Mouse (Mus musculus) urinary bladder, postnatal 4 days (tissue): ENCODE data around the gene Plce1.

Source experiments
- DNase-seq, 2 experiments: peaks; one replicate each; pipeline ENCODE4 v3.0.0; 2021 to 2022; ENCODE audit warnings: low spot score in 2 of 2

Plce1 gene

DNA sequence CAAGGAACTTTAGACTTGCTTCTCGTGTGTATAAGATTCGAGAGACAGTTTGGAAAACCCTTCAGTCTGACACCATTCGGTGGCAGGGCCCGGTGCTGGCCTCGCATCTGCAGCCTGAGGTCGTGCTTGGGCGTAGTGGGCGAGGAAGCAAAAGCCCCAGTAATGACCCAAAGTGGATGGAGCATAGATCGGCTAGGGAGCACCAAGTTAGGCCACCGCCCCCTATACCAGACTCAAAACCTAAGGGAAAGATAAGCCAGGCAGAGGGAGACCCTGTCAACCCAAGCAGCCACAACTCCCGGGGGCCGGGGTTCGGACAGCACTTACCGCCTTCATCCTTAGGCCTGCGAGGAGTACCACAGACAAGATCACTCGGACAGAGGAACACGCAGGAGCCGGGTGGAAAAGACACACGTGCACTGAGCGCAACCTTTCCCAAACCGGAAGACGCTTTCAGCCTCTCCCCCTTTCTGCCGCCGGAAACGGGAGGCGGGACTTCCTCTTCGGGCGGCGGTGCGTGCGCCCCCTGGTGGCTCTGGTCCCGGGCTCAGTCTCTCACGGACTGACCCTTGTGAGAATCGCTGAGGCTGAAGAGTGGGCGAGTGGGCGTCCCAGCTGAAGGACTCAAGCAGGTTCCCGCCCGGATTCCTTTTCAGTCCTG, 338.0 kb downstream of the Plce1 start, which contains the start of gene Noc3l:
Gene Noc3l, minus strand, starts transcription at position 472 of the 661 bp plus-strand sequence.
- peak; percentile 90 to 95 for DNase-seq

DNA sequence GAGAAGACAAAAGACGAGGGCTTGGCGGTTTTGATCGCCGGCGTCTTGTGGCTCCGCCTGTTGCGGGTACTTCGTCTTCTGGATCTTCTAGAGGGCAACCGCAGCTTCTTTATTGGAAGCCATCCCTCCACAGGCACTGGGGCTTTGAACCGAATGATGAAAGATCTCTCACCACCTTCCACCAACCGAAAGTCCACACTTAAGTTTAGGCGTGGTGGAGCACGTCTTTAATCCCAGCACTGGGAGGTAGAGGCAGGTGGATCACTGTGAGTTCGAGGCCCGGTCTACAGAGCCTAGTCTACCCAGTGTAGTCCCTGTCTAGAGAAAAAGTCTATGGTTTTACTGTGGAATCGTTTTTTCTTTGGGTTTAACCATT, 338.5 kb downstream of the Plce1 start:
- DNase-seq = no peak

DNA sequence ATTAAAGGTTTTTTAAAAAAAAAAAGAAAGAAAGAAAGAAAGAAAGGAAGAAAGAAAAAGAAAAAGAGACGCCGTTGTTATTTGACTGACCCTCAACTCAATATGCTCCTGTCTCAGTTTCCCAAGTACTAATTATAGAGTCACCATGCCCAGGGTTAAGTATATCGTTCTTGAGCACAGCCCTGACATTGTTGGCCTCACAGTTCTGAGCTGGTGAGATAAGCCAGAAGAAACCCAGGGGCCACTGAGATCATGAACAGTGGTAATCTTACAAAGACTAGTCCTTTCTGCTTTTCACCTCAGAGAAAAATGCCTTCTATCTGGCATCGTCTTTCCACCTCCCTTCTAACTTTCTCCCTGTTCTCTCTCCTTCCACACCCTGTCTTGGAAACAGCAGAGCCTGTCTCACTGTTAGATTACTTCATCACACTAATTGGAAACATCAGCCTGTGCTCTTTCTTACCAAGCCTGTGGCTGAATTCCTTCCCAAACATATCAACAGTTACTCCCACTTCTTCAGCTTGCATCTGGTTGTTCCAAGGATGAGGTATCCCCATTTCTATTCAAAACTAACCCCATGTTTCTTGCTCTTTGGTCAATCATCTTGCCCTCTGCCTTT, 339.4 kb downstream of the Plce1 start:
- DNase-seq = no peak

DNA sequence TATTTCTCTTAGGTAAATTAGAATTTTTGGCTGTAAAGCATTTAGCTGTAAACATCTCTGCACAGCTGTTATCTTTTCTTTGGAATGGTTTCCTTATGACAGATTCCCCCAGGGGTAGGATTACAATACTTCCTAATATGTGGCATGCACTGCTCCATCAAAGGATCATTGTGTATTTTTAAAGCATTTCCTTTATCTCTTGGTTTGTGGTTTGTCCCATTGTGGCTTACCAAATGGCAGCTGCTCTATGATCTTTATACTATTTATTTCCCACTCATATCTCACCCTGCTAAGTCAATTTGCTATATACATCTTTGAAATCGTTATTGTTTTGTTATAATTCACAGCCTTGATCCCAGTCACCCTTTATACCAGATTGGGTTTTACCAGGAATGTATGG, 352.3 kb downstream of the Plce1 start:
- no peak for DNase-seq
